Mouse (Mus musculus) cortical plate, adult 2 months (tissue): ENCODE results near the gene Man1a. TPM values are rescaled to one million over a fixed set of nuclear protein-coding genes. Genes with fewer than 3 reads are reported as not detected.

Source experiments
- H3K27ac ChIP-seq: fragments of 200-500 bp; 2 replicates; pipeline ENCODE4 v1.5.1; 2012; ENCODE audit warnings: low read length, control low read depth, inconsistent platforms; ENCODE audit not compliant: insufficient read depth
- H3K4me1 ChIP-seq: fragments of 200-500 bp; 2 replicates; pipeline ENCODE4 v1.6.1; 2011; ENCODE audit warnings: low read length; ENCODE audit not compliant: control insufficient read depth, insufficient read depth
- H3K4me3 ChIP-seq: fragments of 200-500 bp; 2 replicates; pipeline ENCODE4 v1.5.1; 2011; ENCODE audit warnings: mild to moderate bottlenecking, low read length, control low read depth; ENCODE audit not compliant: insufficient read depth
- CTCF ChIP-seq: fragments of 200-500 bp; IDR thresholded peaks from 2 replicates; pipeline ENCODE4 v1.5.1; 2011; ENCODE audit warnings: mild to moderate bottlenecking, control low read depth, low read length; ENCODE audit not compliant: insufficient read depth; ENCODE audit errors: extremely low read depth
- POLR2A ChIP-seq: fragments of 200-500 bp; IDR thresholded peaks from 2 replicates; pipeline ENCODE4 v1.6.1; 2011; ENCODE audit warnings: mild to moderate bottlenecking, low read length, control low read depth; ENCODE audit not compliant: insufficient read depth; ENCODE audit errors: extremely low read depth
- polyA plus RNA-seq: library from polyadenylated mRNA; depleted of rRNA; stranded (reverse); fragments of >200 nt; gene quantifications from 2 replicates; pipeline ENCODE4 v1.2.3, GENCODE M21; 2012

Man1a gene
- polyA plus RNA-seq, 1 experiment = 14.6 TPM

- TF ChIP-seq CTCF = no peak
- TF ChIP-seq POLR2A = no peak
- Histone ChIP-seq H3K27ac (no peak overlapping the region), H3K4me1 (no peaks in the 10 kb centered on the region), H3K4me3 (no peak overlapping the region)
Observed at GRCm38 (mm10) chr10:53997301-53997700, 79.1 kb downstream of the Man1a start.

GRCm38 (mm10) chr10:53996216-53996615, 80.2 kb downstream of the Man1a start:
- H3K4me3 ChIP-seq = no peak overlapping the region
- no peaks in the 10 kb centered on the region for H3K4me1 ChIP-seq
- H3K27ac ChIP-seq = no peak overlapping the region
- TF ChIP-seq POLR2A (no peak), CTCF (no peak)

GRCm38 (mm10) chr10:53994591-53994990, 81.8 kb downstream of the Man1a start:
- TF ChIP-seq POLR2A (no peak), CTCF (no peak)

GRCm38 (mm10) chr10:53990434-53990833, 86.0 kb downstream of the Man1a start:
- TF ChIP-seq CTCF (no peak), POLR2A (no peak)
- Histone ChIP-seq H3K4me1 (no peaks in the 10 kb centered on the region), H3K27ac (no peak overlapping the region), H3K4me3 (no peak overlapping the region)

More at GRCm38 (mm10) chr10:53994591-53994990, 81.8 kb downstream of the Man1a start:
- H3K27ac ChIP-seq = no peak overlapping the region
- no peak overlapping the region for H3K4me3 ChIP-seq
- H3K4me1 ChIP-seq = no peaks in the 10 kb centered on the region

GRCm38 (mm10) chr10:53984894-53985293, 91.5 kb downstream of the Man1a start:
- no peak overlapping the region for H3K4me3 ChIP-seq
- TF ChIP-seq POLR2A (no peak), CTCF (no peak)
- H3K27ac ChIP-seq = no peak overlapping the region
- no peaks in the 10 kb centered on the region for H3K4me1 ChIP-seq

GRCm38 (mm10) chr10:53984086-53984485, 92.3 kb downstream of the Man1a start:
- H3K27ac ChIP-seq = no peak overlapping the region
- no peak overlapping the region for H3K4me3 ChIP-seq
- no peak for TF ChIP-seq POLR2A
- TF ChIP-seq CTCF = no peak
- no peaks in the 10 kb centered on the region for H3K4me1 ChIP-seq

GRCm38 (mm10) chr10:53978647-53979046, 97.8 kb downstream of the Man1a start:
- TF ChIP-seq CTCF (no peak), POLR2A (no peak)
- H3K27ac ChIP-seq = no peak overlapping the region
- no peaks in the 10 kb centered on the region for H3K4me1 ChIP-seq
- H3K4me3 ChIP-seq = no peak overlapping the region

GRCm38 (mm10) chr10:53974180-53974579, 102.2 kb downstream of the Man1a start:
- Histone ChIP-seq H3K4me3 (no peak overlapping the region), H3K27ac (no peak overlapping the region), H3K4me1 (no peaks in the 10 kb centered on the region)
- TF ChIP-seq CTCF (no peak), POLR2A (no peak)

- Histone ChIP-seq H3K4me3 (no peak overlapping the region), H3K27ac (no peak overlapping the region), H3K4me1 (no peaks in the 10 kb centered on the region)
- TF ChIP-seq CTCF = no peak
- no peak for TF ChIP-seq POLR2A
Observed at GRCm38 (mm10) chr10:53959759-53960158, 116.7 kb downstream of the Man1a start.

- Histone ChIP-seq H3K4me3 (no peak overlapping the region), H3K27ac (no peak overlapping the region), H3K4me1 (no peaks in the 10 kb centered on the region)
- no peak for TF ChIP-seq POLR2A
- no peak for TF ChIP-seq CTCF
Observed at GRCm38 (mm10) chr10:53941597-53941996, 134.8 kb downstream of the Man1a start.

- no peak overlapping the region for H3K27ac ChIP-seq
- no peak overlapping the region for H3K4me3 ChIP-seq
- no peaks in the 10 kb centered on the region for H3K4me1 ChIP-seq
- TF ChIP-seq CTCF (no peak), POLR2A (no peak)
Observed at GRCm38 (mm10) chr10:53938199-53938598, 138.2 kb downstream of the Man1a start.
